Mouse (Mus musculus): ENCODE data around the gene Setd5. TPM values are rescaled to one million over a fixed set of nuclear protein-coding genes. Genes with fewer than 3 reads are reported as not detected.
A peak's percentile ranks its signal among the peaks of the same experiment; 100 is the strongest.

Setd5 gene
- total RNA-seq, 2 experiments from 2014 or later, result 84.7 to 117 TPM

DNA sequence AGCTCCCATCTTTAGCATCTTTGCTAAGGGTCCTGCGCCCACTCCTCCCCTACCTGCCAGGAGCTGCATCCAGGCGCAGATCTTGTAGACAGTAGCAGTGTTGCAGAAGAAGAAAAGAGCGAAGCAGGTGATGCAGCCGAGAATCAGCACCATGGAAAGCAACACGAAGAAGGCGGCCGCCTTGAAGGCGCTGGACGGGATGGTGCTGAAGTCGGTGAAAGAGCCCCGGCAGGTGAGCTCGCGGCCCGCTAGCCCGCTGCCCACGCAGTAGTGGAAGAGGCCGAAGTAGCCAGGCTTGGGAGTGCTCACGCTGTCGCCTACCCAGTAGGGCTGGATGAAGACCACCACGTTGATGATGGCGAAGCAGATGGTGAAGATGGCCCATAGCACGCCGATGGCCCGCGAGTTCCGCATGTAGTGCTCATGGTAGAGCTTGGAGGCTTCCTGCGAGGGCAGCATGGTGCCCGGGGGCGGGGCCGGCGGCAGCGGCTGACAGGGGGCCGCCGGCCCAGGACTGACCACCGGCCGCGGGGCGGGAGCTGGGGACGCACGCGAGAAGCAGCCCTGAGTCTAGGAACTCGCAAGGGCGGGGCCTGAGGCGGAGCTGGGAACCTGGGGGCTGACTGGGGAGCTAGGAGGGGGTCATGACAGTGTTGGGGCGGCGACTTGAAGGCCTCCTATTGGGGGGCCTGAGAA lies 116.7 kb downstream of the Setd5 start:
- DNase-seq, result peak; percentile 65

DNA sequence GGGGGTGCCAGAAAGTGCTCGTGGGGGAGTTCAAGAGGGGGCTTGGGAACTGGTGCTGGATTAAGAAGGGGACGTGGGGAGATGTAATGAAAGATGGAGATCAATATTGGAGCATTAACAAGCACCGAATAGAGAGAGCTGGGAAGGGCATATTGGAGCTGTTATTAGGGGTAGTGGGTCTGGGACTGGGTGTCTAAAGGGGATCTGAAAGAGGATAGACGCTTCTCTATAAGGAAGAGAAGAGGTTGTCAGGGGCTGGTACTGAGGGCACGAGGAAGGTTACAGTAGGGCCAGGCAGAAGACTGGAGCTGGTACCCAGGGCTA lies 117.3 kb downstream of the Setd5 start:
- DNase-seq, result no peak

DNA sequence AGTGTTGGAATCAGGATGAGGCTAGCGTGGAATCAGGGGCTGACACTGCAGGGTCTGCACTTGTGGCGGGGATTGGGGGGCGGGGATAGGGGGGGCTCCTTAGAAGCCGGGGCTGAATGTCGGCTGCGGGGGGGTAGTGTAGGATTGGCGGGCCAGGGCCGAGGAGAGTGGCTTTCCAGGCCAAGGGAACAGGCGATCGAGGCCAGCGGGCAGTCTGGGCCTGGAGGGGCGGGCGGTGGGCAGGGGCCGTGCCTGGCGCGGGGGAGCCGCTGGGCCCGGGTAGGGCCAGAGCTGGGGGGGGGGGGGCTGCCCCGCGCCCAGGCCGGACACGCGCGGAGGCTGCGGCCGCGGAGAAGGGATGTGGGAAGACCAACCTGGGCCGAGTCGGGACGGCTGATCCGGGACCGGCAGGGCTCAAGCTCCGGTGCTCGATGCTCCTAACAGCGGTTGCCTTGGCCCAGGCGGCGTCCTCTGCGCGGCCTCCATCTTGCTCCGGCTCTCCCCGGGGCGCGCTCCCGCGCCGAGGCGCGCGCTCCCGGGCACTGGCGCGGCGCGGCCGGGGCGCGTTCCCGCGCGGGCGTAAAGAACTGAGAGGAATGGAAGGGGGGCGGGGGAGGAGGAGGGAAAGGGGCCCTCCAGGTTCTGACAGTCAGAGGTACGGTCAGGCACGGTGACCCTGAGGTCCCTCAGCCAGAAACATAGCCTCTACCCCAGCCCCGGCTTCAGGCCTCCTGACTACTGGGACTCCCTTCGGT lies 117.9 kb downstream of the Setd5 start, which contains the start of gene Lhfpl4:
Gene Lhfpl4 (minus strand): TSS at position 544 of the 755 bp plus-strand sequence.
- peak; percentile 17 for DNase-seq

- no peak for DNase-seq
Observed at GRCm38 (mm10) chr6:113195596-113195992, 118.4 kb downstream of the Setd5 start.

Other genes starting within 250 kb of the Setd5 start
- gene Srgap3, start 130.1 kb upstream of the Setd5 start, total RNA-seq (2021), result 10 to 100 TPM; 13.2 to 15.8 TPM
- 10 to 100 TPM; 30.9 to 35.1 TPM for gene Thumpd3, start 31.1 kb upstream of the Setd5 start, total RNA-seq (2021)
- 1 to 10 TPM; 3.2 to 4.8 TPM for gene Lhfpl4, start 118.0 kb downstream of the Setd5 start, total RNA-seq (2021)
- gene Mtmr14, start 160.5 kb downstream of the Setd5 start, total RNA-seq (2021), result 10 to 100 TPM; 27.4 to 35.3 TPM
- 1 to 10 TPM in 1 of 2 experiments, under 1 TPM in 1; 0.90 to 1.2 TPM for gene Cpne9, start 204.9 kb downstream of the Setd5 start, total RNA-seq (2021)
- gene Brpf1, start 229.8 kb downstream of the Setd5 start, total RNA-seq (2021), result 10 to 100 TPM; 32.6 to 37.2 TPM
- 10 to 100 TPM; 11.9 to 12.0 TPM for gene Ogg1, start 249.6 kb downstream of the Setd5 start, total RNA-seq (2021)

Data from adrenal gland, postnatal 10 days (tissue).